Mouse (Mus musculus): Measurements from ENCODE around the gene Zfp871. TPM values are rescaled to one million over a fixed set of nuclear protein-coding genes. Genes with fewer than 3 reads are reported as not detected.

Gene Zfp871
- polyA plus RNA-seq, 1 experiment = 0.57 TPM

DNA sequence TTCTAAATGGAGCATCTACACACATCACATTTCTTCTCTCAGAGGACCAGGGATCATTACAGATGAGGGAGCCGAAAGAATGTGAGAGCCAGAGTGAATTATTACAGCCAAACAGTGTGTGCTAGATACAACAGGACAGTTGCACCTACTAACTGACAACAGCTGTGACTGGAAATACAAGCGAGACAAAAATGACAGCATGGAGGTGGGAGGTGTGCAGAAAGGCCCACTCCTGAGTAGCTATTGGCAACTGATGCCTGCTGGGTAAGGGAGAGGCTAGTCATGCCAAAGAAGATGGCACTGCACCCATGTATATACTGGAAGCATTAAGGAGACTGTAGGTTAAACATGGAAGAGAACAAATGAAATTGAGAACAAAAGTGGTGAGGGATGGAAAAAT is 21.7 kb downstream of the Zfp871 start:
- no peak for TF ChIP-seq GATA1 (IDR thresholded peaks at IDR 0.05; ENCODE audit: low read length)

DNA sequence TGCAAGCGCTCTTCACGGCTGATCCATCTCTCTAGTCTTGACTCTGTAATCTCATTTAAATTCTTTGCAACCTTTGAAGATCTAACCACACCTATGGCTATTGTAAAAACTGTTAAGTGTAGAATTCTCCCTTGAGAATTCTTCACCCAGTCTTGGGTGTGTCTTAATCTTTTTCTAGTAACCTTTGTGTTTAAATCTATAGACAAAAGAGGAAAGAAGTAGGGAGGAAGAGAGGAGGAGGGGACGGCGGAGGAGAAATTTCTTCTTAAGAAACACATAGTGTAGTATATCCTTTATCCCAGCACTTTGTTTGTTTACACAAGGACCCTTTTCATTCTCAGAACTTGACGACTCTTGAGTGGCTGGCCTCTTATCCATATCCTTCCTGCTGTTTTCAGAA is 30.8 kb downstream of the Zfp871 start:
- no peak for TF ChIP-seq GATA1 (IDR thresholded peaks at IDR 0.05; ENCODE audit: low read length)

DNA sequence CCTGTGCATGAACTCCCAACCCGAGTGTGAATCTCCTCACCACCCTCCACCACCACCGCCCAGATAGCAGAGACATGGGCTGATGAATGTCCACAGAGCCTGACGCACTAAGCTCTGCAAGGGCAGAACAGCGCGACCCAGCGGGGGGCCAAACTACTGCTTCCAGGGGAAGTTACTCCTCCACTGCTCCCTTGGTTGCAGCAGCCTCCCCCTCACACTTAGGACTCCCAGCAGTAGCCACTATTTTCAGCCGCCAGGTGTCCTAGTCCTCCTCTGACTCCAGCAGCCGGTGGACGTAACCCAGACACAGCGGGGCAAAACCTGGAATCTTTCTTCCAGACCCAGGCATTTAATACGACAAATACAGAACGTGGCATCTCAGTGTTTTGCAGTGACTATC is 34.5 kb downstream of the Zfp871 start:
- TF ChIP-seq GATA1 (IDR thresholded peaks at IDR 0.05; ENCODE audit: low read length) = no peak

DNA sequence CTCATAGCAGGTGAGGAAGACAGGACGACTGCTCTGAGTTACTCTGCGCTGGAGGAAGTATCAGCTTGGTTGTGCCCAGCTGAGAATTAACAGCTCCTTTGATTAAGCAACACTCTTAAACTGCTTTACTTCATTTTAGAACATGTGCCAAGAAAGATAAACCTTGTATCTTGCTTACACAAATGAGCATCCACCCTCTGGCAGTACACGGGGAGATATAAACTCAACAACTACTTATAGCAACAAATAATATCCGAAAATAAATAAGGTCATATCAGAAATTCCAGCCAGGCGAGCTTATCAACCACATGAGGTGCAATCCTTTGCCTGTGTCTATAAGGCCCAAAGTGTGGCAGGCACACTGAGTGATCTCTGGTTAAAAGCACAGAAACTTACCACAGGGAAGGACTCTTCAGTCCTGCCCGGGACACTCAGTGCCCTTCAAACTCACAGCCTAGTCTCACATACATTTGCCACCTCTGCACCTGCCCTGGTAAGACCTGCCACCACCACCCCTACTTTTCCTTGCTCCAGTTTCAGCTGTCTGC is 35.2 kb downstream of the Zfp871 start:
- TF ChIP-seq GATA1 (IDR thresholded peaks at IDR 0.05; ENCODE audit: low read length) = peak; percentile 11

DNA sequence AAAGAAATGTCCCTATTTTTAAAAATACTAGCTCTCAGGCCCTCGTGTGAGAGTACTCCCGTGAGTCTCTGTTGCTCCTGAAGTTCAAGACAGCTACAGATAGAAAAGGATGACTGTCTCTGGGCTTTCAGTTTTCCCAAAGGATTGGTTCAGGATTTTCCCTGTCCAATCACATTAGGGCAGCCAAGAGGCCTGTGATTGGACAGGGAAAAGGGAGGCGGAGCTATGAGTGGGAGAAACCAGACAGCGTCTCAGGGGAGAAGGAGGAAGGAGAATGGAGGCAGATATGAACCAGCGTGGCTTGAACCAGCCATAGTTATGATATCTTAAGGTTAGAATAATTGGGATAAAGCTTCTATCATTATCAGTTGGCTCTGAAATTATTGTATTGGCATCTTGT is 37.5 kb downstream of the Zfp871 start:
- TF ChIP-seq GATA1 (IDR thresholded peaks at IDR 0.05; ENCODE audit: low read length) = no peak

DNA sequence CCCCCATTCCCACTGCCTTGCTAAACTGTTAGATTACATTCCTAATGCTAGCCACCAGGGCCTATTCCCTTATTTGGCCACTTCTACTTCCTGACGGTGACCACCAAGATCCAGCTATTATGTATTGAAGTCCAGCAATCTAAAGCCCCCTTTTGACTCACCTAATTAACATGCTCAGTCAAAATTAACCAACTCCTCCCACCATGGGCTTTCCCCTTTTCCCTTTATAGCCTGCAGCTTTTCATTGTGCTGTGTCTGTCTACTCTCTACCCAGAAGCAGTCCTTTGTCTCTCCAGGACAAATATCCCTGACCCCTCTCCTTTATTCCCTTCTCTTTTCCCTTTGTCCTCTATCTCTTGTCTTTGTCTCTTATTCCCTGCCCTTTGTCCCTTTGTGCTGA is 47.0 kb downstream of the Zfp871 start:
- TF ChIP-seq GATA1 (IDR thresholded peaks at IDR 0.05; ENCODE audit: low read length) = no peak

DNA sequence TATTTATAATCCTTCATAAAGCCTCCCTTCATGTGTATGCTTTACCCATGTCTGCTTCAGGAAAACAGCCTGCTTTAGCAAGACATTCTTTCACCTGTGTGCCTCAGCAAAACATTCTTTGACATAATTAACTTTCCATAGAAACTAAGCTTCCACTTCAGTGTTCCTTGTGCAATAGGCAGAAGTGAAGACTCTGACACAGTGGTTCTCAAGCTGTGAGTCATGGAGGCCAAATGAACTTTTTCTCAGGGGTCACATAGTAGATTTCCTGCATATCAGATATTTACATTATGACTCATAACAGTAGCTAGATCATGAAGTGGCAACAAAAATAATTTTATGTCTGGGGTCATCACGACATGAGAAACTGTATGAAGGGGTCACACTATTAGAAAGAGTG is 49.7 kb downstream of the Zfp871 start:
- TF ChIP-seq GATA1 (IDR thresholded peaks at IDR 0.05; ENCODE audit: low read length) = no peak

DNA sequence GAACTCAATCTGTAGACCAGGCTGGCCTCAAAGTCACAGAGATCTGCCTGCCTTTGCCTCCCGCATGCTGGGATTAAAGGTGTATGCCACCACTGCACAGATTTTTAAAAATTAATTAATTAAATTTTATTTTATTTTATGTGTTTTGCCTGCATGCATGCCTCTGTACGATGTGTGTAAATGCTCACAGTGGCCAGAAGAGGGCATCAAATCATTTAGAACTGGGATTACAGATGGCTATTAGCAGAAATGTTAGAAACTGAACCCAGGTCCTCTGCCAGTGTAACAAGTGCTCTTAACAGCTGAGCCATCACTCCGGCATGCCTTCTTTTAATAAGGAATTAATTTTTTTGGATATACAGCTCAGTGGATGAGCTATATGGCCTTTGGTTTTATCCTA is 59.1 kb downstream of the Zfp871 start:
- TF ChIP-seq GATA1 (IDR thresholded peaks at IDR 0.05; ENCODE audit: low read length) = no peak

DNA sequence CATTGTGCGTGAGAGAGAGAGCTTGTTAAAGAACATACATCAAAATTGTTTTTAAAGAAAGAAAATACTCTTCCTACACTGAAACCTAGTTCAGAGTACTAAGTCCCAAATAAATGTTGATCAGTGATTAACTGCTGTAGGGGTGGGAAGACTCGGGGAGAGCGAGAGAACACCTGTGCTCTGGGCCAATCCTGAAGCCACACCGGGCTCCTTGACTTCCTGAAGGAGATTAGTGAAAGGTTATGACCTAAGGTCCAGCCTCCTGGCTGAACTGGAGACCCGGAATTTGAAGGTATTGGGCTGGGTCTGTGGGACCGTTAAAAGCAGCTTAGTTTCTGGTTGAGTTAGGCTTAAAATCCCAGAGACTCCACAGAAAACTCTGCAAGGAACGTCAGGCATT is 65.3 kb downstream of the Zfp871 start:
- TF ChIP-seq GATA1 (IDR thresholded peaks at IDR 0.05; ENCODE audit: low read length) = no peak

Other genes starting within 250 kb of the Zfp871 start
- not detected in 2 replicates for gene Cyp4f37, start 167.0 kb downstream of the Zfp871 start, polyA plus RNA-seq (2012)
- gene Cyp4f40, start 129.4 kb downstream of the Zfp871 start, polyA plus RNA-seq (2012) = not detected in 2 replicates
- not detected in 2 replicates for gene Cyp4f15, start 102.7 kb downstream of the Zfp871 start, polyA plus RNA-seq (2012)
- gene Zfp811, start 21.6 kb upstream of the Zfp871 start, polyA plus RNA-seq (2012) = not detected in 2 replicates
- gene Zfp799, start 42.0 kb upstream of the Zfp871 start, polyA plus RNA-seq (2012) = 0.22 and 1.0 TPM in 2 replicates
- 0.11 and 0.17 TPM in 2 replicates for gene Zfp870, start 103.4 kb upstream of the Zfp871 start, polyA plus RNA-seq (2012)
- gene Cyp4f14, start 129.1 kb upstream of the Zfp871 start, polyA plus RNA-seq (2012) = not detected in 2 replicates
- gene Cyp4f13, start 159.1 kb upstream of the Zfp871 start, polyA plus RNA-seq (2012) = 14.2 and 21.1 TPM in 2 replicates
- 0.11 and 0.28 TPM in 2 replicates for gene Zfp472, start 177.5 kb upstream of the Zfp871 start, polyA plus RNA-seq (2012)
- 0.13 and 0.15 TPM in 2 replicates for gene Zfp952, start 204.8 kb upstream of the Zfp871 start, polyA plus RNA-seq (2012)
- 0.03 and 0.13 TPM in 2 replicates for gene Zfp763, start 245.1 kb upstream of the Zfp871 start, polyA plus RNA-seq (2012)

All from G1E-ER4 (cell line).